Comparison of ENCODE assay signal across 8 mouse cellular contexts in genomic region chr10:77902894-77903715, GRCm38 (mm10). TPM values are rescaled to one million over a fixed set of nuclear protein-coding genes. Genes with fewer than 3 reads are reported as not detected.
DNase-seq lines count a peak whose midpoint lies in the region; ATAC-seq and TF ChIP-seq lines count a peak whose summit lies in the region.

No protein-coding gene starts in this region.

- no peak overlapping the region for H3K27ac ChIP-seq in heart, embryonic 16.5 days (ENCODE audit: low read length)
- no peak overlapping the region for H3K27ac ChIP-seq in lung, embryonic 14.5 days (ENCODE audit: low read depth)

- peaks cover 26% of the 10 kb centered on the region for H3K27me3 ChIP-seq in E14TG2a.4 (ENCODE audit: insufficient read depth, low read length)
- peaks cover 12% of the 10 kb centered on the region for H3K27me3 ChIP-seq in heart, embryonic 16.5 days (ENCODE audit: control insufficient read depth, insufficient read depth, low read length)
- no peaks in the 10 kb centered on the region; the same call in 1 of the 2 replicates for H3K27me3 ChIP-seq in lung, embryonic 14.5 days (ENCODE audit: insufficient read depth, low read length)

- H3K4me3 ChIP-seq in E14TG2a.4 (replicated peaks; ENCODE audit: low read length) = peak overlapping the region; percentile 91
- H3K4me3 ChIP-seq in heart, embryonic 16.5 days (ENCODE audit: low read length) = peak overlapping the region; percentile 59
- H3K4me3 ChIP-seq in lung, embryonic 14.5 days (ENCODE audit: low read depth, low read length) = peak overlapping the region; percentile 56

- peak; percentile 54 for DNase-seq in adrenal gland, postnatal 10 days
- DNase-seq in embryo, embryonic 9.5 days (ENCODE audit: extremely low spot score) = peak; percentile 90
- peak; percentile 62 to 75 for DNase-seq in layer of hippocampus, postnatal 10 days (ENCODE audit: low spot score in 2 of 2)
- DNase-seq in lung, embryonic 14.5 days = peak; percentile 62
- DNase-seq in retina, embryonic 14.5 days (ENCODE audit: low spot score) = peak; percentile 86
- DNase-seq in gastrocnemius, postnatal 36 days = no peak

- H3K4me1 ChIP-seq in E14TG2a.4 (replicated peaks; ENCODE audit: low read depth, low read length) = peaks cover 19% of the 10 kb centered on the region
- peaks cover 10% of the 10 kb centered on the region for H3K4me1 ChIP-seq in heart, embryonic 16.5 days (ENCODE audit: control insufficient read depth, insufficient read depth, low read length)
- peaks cover 4% of the 10 kb centered on the region; the same call in 1 of the 2 replicates for H3K4me1 ChIP-seq in lung, embryonic 14.5 days (ENCODE audit: insufficient read depth)

- intact Hi-C loops in gastrocnemius, postnatal 36 days (cut with DNase I) = no loop called here

- peaks cover 18% of the 10 kb centered on the region for H3K36me3 ChIP-seq in E14TG2a.4 (ENCODE audit: insufficient read depth, low read length)
- no peaks in the 10 kb centered on the region for H3K36me3 ChIP-seq in heart, embryonic 16.5 days (ENCODE audit: control insufficient read depth, insufficient read depth)
- no peaks in the 10 kb centered on the region for H3K36me3 ChIP-seq in lung, embryonic 14.5 days (ENCODE audit: insufficient read depth)

- ATAC-seq in heart, embryonic 16.5 days (replicated peaks; ENCODE audit: extremely low read depth, insufficient read depth, low FRiP score) = peak; percentile 51
- peak; percentile 77 for ATAC-seq in lung, embryonic 14.5 days (ENCODE audit: insufficient read depth)

- H3K9ac ChIP-seq in heart, embryonic 16.5 days (ENCODE audit: low read length) = no peak overlapping the region; the same call in 1 of the 2 replicates
- H3K9ac ChIP-seq in lung, embryonic 14.5 days = no peak overlapping the region

- no peak for TF ChIP-seq CTCF in E14TG2a.4 (conservative IDR thresholded peaks at IDR 0.05; ENCODE audit: low read length)
- TF ChIP-seq CTCF in lung, embryonic 14.5 days (IDR thresholded peaks at IDR 0.05; ENCODE audit: low read depth) = no peak

- no peaks in the 10 kb centered on the region for H3K9me3 ChIP-seq in E14TG2a.4 (ENCODE audit: low read length)
- H3K9me3 ChIP-seq in heart, embryonic 16.5 days (replicated peaks; ENCODE audit: control insufficient read depth, low read length) = peaks cover 3% of the 10 kb centered on the region
- H3K9me3 ChIP-seq in lung, embryonic 14.5 days (ENCODE audit: low read depth, low read length) = no peaks in the 10 kb centered on the region

- H3K4me2 ChIP-seq in heart, embryonic 16.5 days (ENCODE audit: low read depth, low read length) = peak overlapping the region; percentile 77
- peak overlapping the region; percentile 80 for H3K4me2 ChIP-seq in lung, embryonic 14.5 days

- 5% methylated on average over 34 of the region's 35 CpGs for WGBS in heart, embryonic 16.5 days
- 6% methylated on average over 35 of the region's 35 CpGs for WGBS in lung, embryonic 14.5 days

RNA-seq across cellular contexts. Expression of gene Lrrc3, which starts 0.8 kb away (rescaled TPM):
- total RNA-seq in adrenal gland, postnatal 10 days (2021) = 10 to 100 TPM; 12.1 to 16.7 TPM
- 1.2 and 1.4 TPM in 2 replicates for polyA plus RNA-seq in heart, embryonic 16.5 days (2015; fragmentation: Nextera tagmentation; extraction: Ambion mirVana)
- total RNA-seq in layer of hippocampus, postnatal 10 days (2021) = 10 to 100 TPM; 19.2 to 20.6 TPM
- polyA plus RNA-seq in lung, embryonic 14.5 days (2014; fragmentation: Nextera tagmentation; extraction: Ambion mirVana) = 3.4 and 4.2 TPM in 2 replicates
- total RNA-seq in gastrocnemius, postnatal 36 days (2021) = under 1 TPM; 0.08 to 0.17 TPM

RNA-seq across cellular contexts. Expression of gene Gm3285, which starts 41.3 kb away (rescaled TPM):
- total RNA-seq in adrenal gland, postnatal 10 days (2021) = not detected
- polyA plus RNA-seq in heart, embryonic 16.5 days (2015; fragmentation: Nextera tagmentation; extraction: Ambion mirVana) = not detected in 2 replicates
- not detected for total RNA-seq in layer of hippocampus, postnatal 10 days (2021)
- polyA plus RNA-seq in lung, embryonic 14.5 days (2014; fragmentation: Nextera tagmentation; extraction: Ambion mirVana) = not detected in 2 replicates
- total RNA-seq in gastrocnemius, postnatal 36 days (2021) = not detected

RNA-seq across cellular contexts. Expression of gene Gm10318, which starts 50.4 kb away (rescaled TPM):
- not detected for total RNA-seq in adrenal gland, postnatal 10 days (2021)
- polyA plus RNA-seq in heart, embryonic 16.5 days (2015; fragmentation: Nextera tagmentation; extraction: Ambion mirVana) = not detected in 2 replicates
- total RNA-seq in layer of hippocampus, postnatal 10 days (2021) = not detected
- polyA plus RNA-seq in lung, embryonic 14.5 days (2014; fragmentation: Nextera tagmentation; extraction: Ambion mirVana) = not detected in 2 replicates
- not detected for total RNA-seq in gastrocnemius, postnatal 36 days (2021)

RNA-seq across cellular contexts. Expression of gene Gm36176, which starts 56.5 kb away (rescaled TPM):
- not detected for total RNA-seq in adrenal gland, postnatal 10 days (2021)
- not detected in 2 replicates for polyA plus RNA-seq in heart, embryonic 16.5 days (2015; fragmentation: Nextera tagmentation; extraction: Ambion mirVana)
- not detected for total RNA-seq in layer of hippocampus, postnatal 10 days (2021)
- not detected in 2 replicates for polyA plus RNA-seq in lung, embryonic 14.5 days (2014; fragmentation: Nextera tagmentation; extraction: Ambion mirVana)
- not detected for total RNA-seq in gastrocnemius, postnatal 36 days (2021)

Comparison
In these comparisons a context has a peak if more than half of its experiments do, and no peak if none do; other contexts are left out.
1. DNase-seq: peak in adrenal gland, postnatal 10 days (single experiment), embryo, embryonic 9.5 days (single experiment), layer of hippocampus, postnatal 10 days (2 of 2), lung, embryonic 14.5 days (single experiment) and retina, embryonic 14.5 days (single experiment); none in gastrocnemius, postnatal 36 days (0 of 2).
2. RNA of gene Lrrc3, which starts 0.8 kb away (total RNA-seq): 19.2 to 20.6 TPM in layer of hippocampus, postnatal 10 days and 12.1 to 16.7 TPM in adrenal gland, postnatal 10 days; 0.08 to 0.17 TPM in gastrocnemius, postnatal 36 days; every median in the first group is over 10 times any median in the second.
3. Peak in every context shown above with its lines, with median percentiles within 50 percentile points of each other: H3K4me3 ChIP-seq.